Mouse (Mus musculus) brain, embryonic 14.5 days (tissue): Measurements from ENCODE around the gene Atp2a1.

Experiments used
- CTCF ChIP-seq: fragments of 200-500 bp; IDR thresholded peaks from 2 replicates; pipeline ENCODE4 v1.5.1; 2012; ENCODE audit warnings: inconsistent platforms, mild to moderate bottlenecking, moderate library complexity, borderline replicate concordance; ENCODE audit not compliant: insufficient read depth, insufficient read length; ENCODE audit errors: extremely low read depth
- POLR2A ChIP-seq: fragments of 200-500 bp; IDR thresholded peaks from 2 replicates; pipeline ENCODE4 v1.6.1; 2012; ENCODE audit warnings: mild to moderate bottlenecking, inconsistent platforms, borderline replicate concordance; ENCODE audit not compliant: poor library complexity, insufficient read depth, insufficient read length, severe bottlenecking; ENCODE audit errors: extremely low read depth

GRCm38 (mm10) chr7:126449991-126450390, 12.9 kb downstream of the Atp2a1 start:
- TF ChIP-seq POLR2A (no peak), CTCF (no peak)
